Mouse (Mus musculus): Measurements from ENCODE around the gene Krcc1.

GRCm38 (mm10) chr6:71224184-71224943, 47.1 kb upstream of the Krcc1 start:
- no peak for TF ChIP-seq CTCF (IDR thresholded peaks at IDR 0.05)
- no peak for TF ChIP-seq EP300 (IDR thresholded peaks at IDR 0.05)

Measured in lung, postnatal 0 days (tissue).